Mouse (Mus musculus): ENCODE data around the gene Bloc1s5. TPM values are rescaled to one million over a fixed set of nuclear protein-coding genes. Genes with fewer than 3 reads are reported as not detected.

Gene Bloc1s5
- total RNA-seq, 1 experiment: 3.4 TPM

DNA sequence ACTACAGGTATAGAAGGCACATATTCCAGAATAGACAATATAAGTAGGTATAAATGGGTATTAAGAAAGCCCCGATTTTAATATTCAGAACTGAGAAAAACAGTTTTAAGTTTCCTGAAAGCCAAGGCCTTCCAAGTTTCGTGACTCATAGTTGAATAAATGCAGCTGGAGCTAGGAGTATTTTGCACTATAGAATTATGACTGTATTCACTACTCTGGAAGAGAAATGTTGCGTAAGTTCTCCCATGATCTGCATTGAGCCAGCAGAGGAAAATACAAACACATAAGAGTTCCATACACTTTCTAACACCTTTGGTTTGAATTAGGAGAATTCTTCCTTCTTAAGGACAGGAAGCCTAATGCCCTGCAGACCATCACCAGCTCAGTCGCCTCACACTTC is 15.4 kb upstream of the Bloc1s5 start:
- peaks cover 47% of the 10 kb centered on the region for H3K36me3 ChIP-seq (ENCODE audit: control insufficient read depth, insufficient read depth, low read length, poor library complexity, severe bottlenecking)
- in situ Hi-C loops (cut with MboI; ENCODE audit: low sequenced_read_pairs in 2 of 2, unreplicated experiment in 2 of 2): no loop called here
- H3K9ac ChIP-seq (ENCODE audit: insufficient read depth, low read depth, low read length, poor library complexity, severe bottlenecking): no peak overlapping the region

DNA sequence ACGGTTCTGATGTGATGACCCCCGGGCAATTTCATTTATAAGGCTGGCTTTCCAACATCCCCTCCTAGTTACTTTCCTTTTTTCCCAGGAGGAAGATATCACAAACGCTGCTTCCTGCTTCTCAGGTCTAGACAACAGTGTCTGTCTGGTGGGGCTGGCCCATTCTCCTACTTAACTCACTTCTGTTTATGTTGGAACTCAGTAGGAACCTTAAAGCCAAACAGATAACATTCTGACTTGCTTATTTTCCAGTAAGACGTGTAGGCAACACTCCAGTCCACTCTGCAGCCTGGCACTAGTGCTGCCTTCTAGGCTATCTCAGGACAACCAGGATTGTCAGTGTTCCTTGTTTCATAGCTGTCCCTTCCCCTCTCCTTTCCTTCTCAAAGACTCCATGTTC is 14.2 kb upstream of the Bloc1s5 start:
- Histone ChIP-seq H3K4me3 (ENCODE audit: insufficient read depth in 1 of 2, low read depth in 1 of 2, low read length in 2 of 2, poor library complexity in 1 of 2, severe bottlenecking in 1 of 2) (no peak overlapping the region), H3K9me3 (ENCODE audit: control insufficient read depth, insufficient read depth, low read depth, low read length) (no peaks in the 10 kb centered on the region), H3K27ac (ENCODE audit: insufficient read depth, low read depth, low read length, poor library complexity, severe bottlenecking) (no peak overlapping the region), H3K36me3 (ENCODE audit: control insufficient read depth, insufficient read depth, low read length, poor library complexity, severe bottlenecking) (peaks cover 52% of the 10 kb centered on the region), H3K4me1 (ENCODE audit: control insufficient read depth in 2 of 2, insufficient read depth in 2 of 2, low read length in 2 of 2, poor library complexity in 1 of 2) (0 out of 4 replicates have a peak, but pooled peaks cover 0 to 2% of the 10 kb centered on the region in 2 experiments), H3K9ac (ENCODE audit: insufficient read depth, low read depth, low read length, poor library complexity, severe bottlenecking) (no peak overlapping the region)
- TF ChIP-seq ZNF384 (IDR thresholded peaks at IDR 0.05; ENCODE audit: low read depth, low read length) (no peak), HCFC1 (IDR thresholded peaks at IDR 0.05; ENCODE audit: borderline replicate concordance, insufficient read depth, low read length) (no peak), MAFK (IDR thresholded peaks at IDR 0.05; ENCODE audit: insufficient read depth, low read depth, low read length) (no peak), ZC3H11A (IDR thresholded peaks at IDR 0.05; ENCODE audit: borderline replicate concordance, low read depth, low read length) (no peak), CHD2 (IDR thresholded peaks at IDR 0.05; ENCODE audit: low read depth, low read length) (no peak)
- in situ Hi-C loops (cut with MboI; ENCODE audit: low sequenced_read_pairs in 2 of 2, unreplicated experiment in 2 of 2): no loop called here
- no peak for DNase-seq (ENCODE audit: low read depth, low spot score)

More for the DNA sequence above, 15.4 kb upstream of the Bloc1s5 start:
- H3K4me1 ChIP-seq (ENCODE audit: control insufficient read depth in 2 of 2, insufficient read depth in 2 of 2, low read length in 2 of 2, poor library complexity in 1 of 2): peaks cover 0 to 2% of the 10 kb centered on the region in 2 experiments; a peak in 1 of 4 replicates
- H3K9me3 ChIP-seq (ENCODE audit: control insufficient read depth, insufficient read depth, low read depth, low read length): no peaks in the 10 kb centered on the region
- no peak overlapping the region for H3K4me3 ChIP-seq (ENCODE audit: insufficient read depth in 1 of 2, low read depth in 1 of 2, low read length in 2 of 2, poor library complexity in 1 of 2, severe bottlenecking in 1 of 2)
- no peak overlapping the region for H3K27ac ChIP-seq (ENCODE audit: insufficient read depth, low read depth, low read length, poor library complexity, severe bottlenecking)
- DNase-seq (ENCODE audit: low read depth, low spot score): no peak
- TF ChIP-seq ZC3H11A (IDR thresholded peaks at IDR 0.05; ENCODE audit: borderline replicate concordance, low read depth, low read length): no peak

DNA sequence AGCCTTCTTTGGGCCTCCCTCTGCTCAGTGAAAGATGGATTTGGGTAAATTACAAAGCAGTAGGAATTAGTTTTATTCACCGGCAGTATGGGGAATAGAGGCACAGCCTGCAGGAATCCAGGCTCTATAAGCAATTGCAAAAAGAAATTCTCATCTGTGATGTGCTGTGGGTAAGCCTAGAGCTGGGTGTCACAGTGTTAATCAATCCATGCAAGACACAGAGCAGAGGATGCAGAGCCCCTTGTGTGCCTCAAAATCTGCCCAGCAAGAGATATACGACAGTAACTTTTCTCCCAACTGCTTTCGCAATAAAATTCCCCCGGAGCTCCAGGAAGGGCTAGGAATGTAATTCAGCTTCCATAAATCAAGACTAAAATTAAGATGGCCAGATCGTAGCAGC is 6.5 kb upstream of the Bloc1s5 start:
- no peak for DNase-seq (ENCODE audit: low read depth, low spot score)
- TF ChIP-seq CHD2 (IDR thresholded peaks at IDR 0.05; ENCODE audit: low read depth, low read length) (no peak), MAFK (IDR thresholded peaks at IDR 0.05; ENCODE audit: insufficient read depth, low read depth, low read length) (no peak), ZNF384 (IDR thresholded peaks at IDR 0.05; ENCODE audit: low read depth, low read length) (no peak), HCFC1 (IDR thresholded peaks at IDR 0.05; ENCODE audit: borderline replicate concordance, insufficient read depth, low read length) (no peak), ZC3H11A (IDR thresholded peaks at IDR 0.05; ENCODE audit: borderline replicate concordance, low read depth, low read length) (no peak)
- H3K9me3 ChIP-seq (ENCODE audit: control insufficient read depth, insufficient read depth, low read depth, low read length): no peaks in the 10 kb centered on the region
- peaks cover 24% of the 10 kb centered on the region for H3K36me3 ChIP-seq (ENCODE audit: control insufficient read depth, insufficient read depth, low read length, poor library complexity, severe bottlenecking)
- H3K27ac ChIP-seq (ENCODE audit: insufficient read depth, low read depth, low read length, poor library complexity, severe bottlenecking): no peak overlapping the region
- no peaks in the 10 kb centered on the region for H3K4me1 ChIP-seq (ENCODE audit: control insufficient read depth in 2 of 2, insufficient read depth in 2 of 2, low read length in 2 of 2, poor library complexity in 1 of 2)
- no peak overlapping the region for H3K4me3 ChIP-seq (ENCODE audit: insufficient read depth in 1 of 2, low read depth in 1 of 2, low read length in 2 of 2, poor library complexity in 1 of 2, severe bottlenecking in 1 of 2)
- H3K9ac ChIP-seq (ENCODE audit: insufficient read depth, low read depth, low read length, poor library complexity, severe bottlenecking): no peak overlapping the region
- in situ Hi-C loops (cut with MboI; ENCODE audit: low sequenced_read_pairs in 2 of 2, unreplicated experiment in 2 of 2): no loop called here

DNA sequence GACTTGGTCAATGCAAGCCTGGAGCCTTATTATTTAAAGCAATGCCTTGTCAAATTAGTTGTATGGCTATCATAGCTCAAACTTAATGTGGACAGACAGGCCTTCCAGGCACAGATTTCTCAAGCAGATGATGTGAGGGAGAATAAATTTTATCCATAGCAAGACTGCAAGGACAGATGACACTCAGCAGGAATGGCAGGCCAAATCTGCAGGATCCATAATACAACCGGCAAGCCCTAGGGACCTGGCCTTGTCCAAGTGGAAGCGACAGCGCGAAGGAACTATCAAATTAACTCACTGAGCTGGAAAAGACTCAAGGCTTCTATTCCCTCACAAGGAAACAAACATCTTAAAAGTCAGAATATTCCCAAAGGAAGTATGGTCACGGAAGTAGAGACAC is 6.1 kb upstream of the Bloc1s5 start:
- H3K36me3 ChIP-seq (ENCODE audit: control insufficient read depth, insufficient read depth, low read length, poor library complexity, severe bottlenecking): peaks cover 24% of the 10 kb centered on the region
- H3K9ac ChIP-seq (ENCODE audit: insufficient read depth, low read depth, low read length, poor library complexity, severe bottlenecking): no peak overlapping the region
- in situ Hi-C loops (cut with MboI; ENCODE audit: low sequenced_read_pairs in 2 of 2, unreplicated experiment in 2 of 2): no loop called here
- no peak for TF ChIP-seq MAFK (IDR thresholded peaks at IDR 0.05; ENCODE audit: insufficient read depth, low read depth, low read length)
- no peak for TF ChIP-seq CHD2 (IDR thresholded peaks at IDR 0.05; ENCODE audit: low read depth, low read length)
- TF ChIP-seq HCFC1 (IDR thresholded peaks at IDR 0.05; ENCODE audit: borderline replicate concordance, insufficient read depth, low read length): no peak
- TF ChIP-seq ZC3H11A (IDR thresholded peaks at IDR 0.05; ENCODE audit: borderline replicate concordance, low read depth, low read length): no peak
- no peak for TF ChIP-seq ZNF384 (IDR thresholded peaks at IDR 0.05; ENCODE audit: low read depth, low read length)
- H3K4me3 ChIP-seq (ENCODE audit: insufficient read depth in 1 of 2, low read depth in 1 of 2, low read length in 2 of 2, poor library complexity in 1 of 2, severe bottlenecking in 1 of 2): no peak overlapping the region
- H3K9me3 ChIP-seq (ENCODE audit: control insufficient read depth, insufficient read depth, low read depth, low read length): no peaks in the 10 kb centered on the region
- H3K27ac ChIP-seq (ENCODE audit: insufficient read depth, low read depth, low read length, poor library complexity, severe bottlenecking): no peak overlapping the region
- DNase-seq (ENCODE audit: low read depth, low spot score): no peak
- H3K4me1 ChIP-seq (ENCODE audit: control insufficient read depth in 2 of 2, insufficient read depth in 2 of 2, low read length in 2 of 2, poor library complexity in 1 of 2): no peaks in the 10 kb centered on the region

DNA sequence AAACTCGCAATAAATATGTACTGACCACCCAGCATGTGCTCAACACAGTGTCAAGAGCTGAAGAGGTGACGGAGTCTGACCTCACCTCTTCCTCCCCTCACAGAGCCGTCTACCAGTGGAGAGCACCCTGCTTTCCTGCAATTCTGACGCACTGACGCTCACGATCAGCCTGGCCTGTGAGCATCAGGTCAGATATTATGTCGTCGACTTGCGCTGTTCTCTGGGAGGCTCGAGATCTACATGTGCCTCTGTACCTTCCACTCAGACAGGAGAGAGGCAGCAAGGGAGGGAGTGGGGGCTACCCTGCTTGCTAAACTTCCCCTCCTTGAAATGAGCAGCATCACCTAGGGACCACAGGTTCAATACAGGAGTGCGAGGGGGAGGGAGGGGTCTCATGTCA is 3.8 kb upstream of the Bloc1s5 start:
- in situ Hi-C loops (cut with MboI; ENCODE audit: low sequenced_read_pairs in 2 of 2, unreplicated experiment in 2 of 2): no loop called here
- Histone ChIP-seq H3K27ac (ENCODE audit: insufficient read depth, low read depth, low read length, poor library complexity, severe bottlenecking) (no peak overlapping the region), H3K36me3 (ENCODE audit: control insufficient read depth, insufficient read depth, low read length, poor library complexity, severe bottlenecking) (peaks cover 6% of the 10 kb centered on the region), H3K4me1 (ENCODE audit: control insufficient read depth in 2 of 2, insufficient read depth in 2 of 2, low read length in 2 of 2, poor library complexity in 1 of 2) (peaks cover 2 to 4% of the 10 kb centered on the region in 2 experiments; a peak in 3 of 4 replicates), H3K9me3 (ENCODE audit: control insufficient read depth, insufficient read depth, low read depth, low read length) (no peaks in the 10 kb centered on the region), H3K4me3 (ENCODE audit: insufficient read depth in 1 of 2, low read depth in 1 of 2, low read length in 2 of 2, poor library complexity in 1 of 2, severe bottlenecking in 1 of 2) (no peak overlapping the region), H3K9ac (ENCODE audit: insufficient read depth, low read depth, low read length, poor library complexity, severe bottlenecking) (no peak overlapping the region)
- no peak for DNase-seq (ENCODE audit: low read depth, low spot score)
- TF ChIP-seq CHD2 (IDR thresholded peaks at IDR 0.05; ENCODE audit: low read depth, low read length): no peak
- no peak for TF ChIP-seq ZC3H11A (IDR thresholded peaks at IDR 0.05; ENCODE audit: borderline replicate concordance, low read depth, low read length)
- no peak for TF ChIP-seq MAFK (IDR thresholded peaks at IDR 0.05; ENCODE audit: insufficient read depth, low read depth, low read length)
- TF ChIP-seq ZNF384 (IDR thresholded peaks at IDR 0.05; ENCODE audit: low read depth, low read length): no peak
- no peak for TF ChIP-seq HCFC1 (IDR thresholded peaks at IDR 0.05; ENCODE audit: borderline replicate concordance, insufficient read depth, low read length)

All from ES-E14 (cell line).